ENCODE assay signal across 7 mouse cellular contexts in genomic region chr17:13424321-13424720, GRCm38 (mm10).
A peak's percentile ranks its signal among the peaks of the same experiment; 100 is the strongest.
DNase-seq lines count a peak whose midpoint lies in the region; ATAC-seq and TF ChIP-seq lines count a peak whose summit lies in the region.
"Not testable (repeated sequence)": the region's sequence is repeated elsewhere in the genome, so short reads cannot be mapped to it uniquely, and the experiment has no call there.

No protein-coding gene starts in this region.

- not testable (repeated sequence) for TF ChIP-seq CTCF in liver, postnatal 0 days (IDR thresholded peaks at IDR 0.05; ENCODE audit: low read depth)

- not testable (repeated sequence) for H3K4me2 ChIP-seq in embryonic facial prominence, embryonic 15.5 days (replicated peaks); heart, embryonic 14.5 days (ENCODE audit: low read length); intestine, embryonic 14.5 days (ENCODE audit: low read length); limb, embryonic 13.5 days (replicated peaks); liver, postnatal 0 days (ENCODE audit: low read depth, low read length); midbrain, embryonic 11.5 days

- not testable (repeated sequence) for H3K4me3 ChIP-seq in embryonic facial prominence, embryonic 15.5 days (replicated peaks); heart, embryonic 14.5 days (ENCODE audit: control insufficient read depth in 1 of 2, insufficient read depth in 1 of 2, low read depth in 1 of 2, low read length in 2 of 2); intestine, embryonic 14.5 days (ENCODE audit: low read depth, low read length); limb, embryonic 13.5 days; liver, postnatal 0 days (ENCODE audit: low read depth, low read length); midbrain, embryonic 11.5 days (ENCODE audit: low read depth, low read length)

- peak; percentile 52; the same call in 1 of the 2 replicates for ATAC-seq in embryonic facial prominence, embryonic 15.5 days (ENCODE audit: insufficient number of reproducible peaks, low FRiP score, low TSS enrichment, low read depth)
- ATAC-seq in heart, embryonic 14.5 days (ENCODE audit: insufficient number of reproducible peaks, insufficient read depth, low FRiP score, low read depth), result peak; percentile 25; the same call in 1 of the 2 replicates
- 0 out of 2 replicates have a peak, but pooled peaks have one; percentile 51 for ATAC-seq in intestine, embryonic 14.5 days (replicated peaks; ENCODE audit: low FRiP score, low TSS enrichment, low read depth)
- peak; percentile 20; the same call in 1 of the 2 replicates for ATAC-seq in limb, embryonic 13.5 days (ENCODE audit: low FRiP score, low read depth)
- not testable (repeated sequence) for ATAC-seq in liver, postnatal 0 days
- 0 out of 2 replicates have a peak, but pooled peaks have one; percentile 7 for ATAC-seq in midbrain, embryonic 11.5 days (ENCODE audit: low FRiP score)
- ATAC-seq in neutrophil, adult 5-6 weeks (ENCODE audit: extremely low read depth, insufficient number of reproducible peaks, low FRiP score, poor library complexity, severe bottlenecking), result peak; percentile 10; the same call in 1 of the 2 replicates

- 87% methylated on average over 6 of the region's 6 CpGs for WGBS in embryonic facial prominence, embryonic 15.5 days
- 82% methylated on average over 6 of the region's 6 CpGs for WGBS in heart, embryonic 14.5 days
- 89% methylated on average over 6 of the region's 6 CpGs for WGBS in intestine, embryonic 14.5 days
- WGBS in limb, embryonic 13.5 days, result 89% methylated on average over 6 of the region's 6 CpGs
- WGBS in liver, postnatal 0 days (ENCODE audit: insufficient replicate concordance), result 79% methylated on average over 6 of the region's 6 CpGs
- 92% methylated on average over 6 of the region's 6 CpGs for WGBS in midbrain, embryonic 11.5 days

- H3K36me3 ChIP-seq in embryonic facial prominence, embryonic 15.5 days; heart, embryonic 14.5 days (ENCODE audit: control insufficient read depth, insufficient read depth, low read length); intestine, embryonic 14.5 days (ENCODE audit: control insufficient read depth, insufficient read depth, low read length); limb, embryonic 13.5 days; liver, postnatal 0 days (replicated peaks; ENCODE audit: insufficient read depth, low read length); midbrain, embryonic 11.5 days (ENCODE audit: control insufficient read depth, insufficient read depth, low read length): not testable (repeated sequence)

- H3K9ac ChIP-seq in embryonic facial prominence, embryonic 15.5 days; heart, embryonic 14.5 days (ENCODE audit: low read length); intestine, embryonic 14.5 days (ENCODE audit: low read length); limb, embryonic 13.5 days; liver, postnatal 0 days (replicated peaks); midbrain, embryonic 11.5 days (ENCODE audit: low read length): not testable (repeated sequence)

- not testable (repeated sequence) for DNase-seq in intestine, embryonic 14.5 days (ENCODE audit: low spot score)
- peak; percentile 8 for DNase-seq in liver, postnatal 0 days
- peak; percentile 35 for DNase-seq in midbrain, embryonic 11.5 days (ENCODE audit: low spot score, missing footprints)

- not testable (repeated sequence) for H3K4me1 ChIP-seq in embryonic facial prominence, embryonic 15.5 days; heart, embryonic 14.5 days (ENCODE audit: control insufficient read depth in 2 of 2, insufficient read depth in 2 of 2, low read length in 2 of 2); intestine, embryonic 14.5 days (replicated peaks; ENCODE audit: control insufficient read depth, insufficient read depth, low read length); limb, embryonic 13.5 days; liver, postnatal 0 days (ENCODE audit: insufficient read depth); midbrain, embryonic 11.5 days (ENCODE audit: control insufficient read depth, insufficient read depth, low read length)

- not testable (repeated sequence) for H3K27me3 ChIP-seq in embryonic facial prominence, embryonic 15.5 days; heart, embryonic 14.5 days (ENCODE audit: control insufficient read depth, insufficient read depth, low read length); intestine, embryonic 14.5 days (replicated peaks; ENCODE audit: control insufficient read depth, insufficient read depth, low read length); limb, embryonic 13.5 days; liver, postnatal 0 days (ENCODE audit: insufficient read depth, low read length); midbrain, embryonic 11.5 days (ENCODE audit: control insufficient read depth, insufficient read depth, low read length)

- not testable (repeated sequence) for TF ChIP-seq EP300 in liver, postnatal 0 days (IDR thresholded peaks at IDR 0.05; ENCODE audit: low read depth)

- not testable (repeated sequence) for H3K27ac ChIP-seq in embryonic facial prominence, embryonic 15.5 days (replicated peaks); heart, embryonic 14.5 days (replicated peaks in 1 of 2; ENCODE audit: control insufficient read depth in 1 of 2, insufficient read depth in 1 of 2, low read depth in 2 of 2, low read length in 2 of 2); intestine, embryonic 14.5 days (ENCODE audit: low read depth); limb, embryonic 13.5 days; liver, postnatal 0 days (ENCODE audit: low read depth); midbrain, embryonic 11.5 days (ENCODE audit: low read depth, low read length)

- H3K9me3 ChIP-seq in embryonic facial prominence, embryonic 15.5 days (replicated peaks); heart, embryonic 14.5 days (ENCODE audit: control insufficient read depth, low read length); intestine, embryonic 14.5 days (ENCODE audit: control insufficient read depth, low read length); liver, postnatal 0 days (ENCODE audit: low read length); midbrain, embryonic 11.5 days (ENCODE audit: control insufficient read depth, low read length): not testable (repeated sequence)
- H3K9me3 ChIP-seq in limb, embryonic 13.5 days, result peaks cover 18% of the 10 kb centered on the region
